Mouse (Mus musculus): ENCODE results near the gene Otop3. TPM values are rescaled to one million over a fixed set of nuclear protein-coding genes. Genes with fewer than 3 reads are reported as not detected.

Gene Otop3
- polyA plus RNA-seq (2014; fragmentation: Nextera tagmentation; extraction: Ambion mirVana): not detected in 2 replicates

DNA sequence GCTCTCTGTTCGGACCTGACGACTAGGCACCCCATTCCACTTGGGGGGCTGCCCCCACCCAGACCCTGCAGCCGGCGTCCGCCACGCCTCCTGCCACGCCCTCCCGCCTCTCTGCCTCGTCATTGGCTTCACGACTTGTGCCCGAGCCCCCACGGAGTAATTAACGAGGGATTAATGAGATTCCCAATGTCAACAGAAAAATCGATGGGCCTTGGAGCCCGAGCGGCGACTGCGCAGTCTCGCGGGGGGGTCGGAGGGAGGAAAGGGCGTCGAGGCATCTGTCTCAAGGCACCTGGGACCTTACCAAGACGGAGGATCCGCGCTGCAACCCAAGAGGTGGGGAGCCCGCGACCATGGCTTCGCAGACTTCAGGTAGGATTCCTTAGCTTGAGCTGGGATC, at the start of gene Otop3:
Otop3 (plus strand) TSS at position 201 of the 400 bp plus-strand sequence.
- DNase-seq (ENCODE audit: low spot score) (no peak), ATAC-seq (replicated peaks; ENCODE audit: low FRiP score) (no peak)
- H3K4me3 ChIP-seq (ENCODE audit: low read depth, low read length): peak within 1 kb of the TSS; percentile 16; the same call in 1 of the 2 replicates
- H3K27me3 ChIP-seq (ENCODE audit: control insufficient read depth, insufficient read depth, low read length): peaks cover 24% of the 10 kb centered on the region
- H3K9me3 ChIP-seq (ENCODE audit: control insufficient read depth, low read length): no peaks in the 10 kb centered on the region
- peak within 1 kb of the TSS; percentile 40; the same call in 1 of the 2 replicates for H3K4me2 ChIP-seq (ENCODE audit: low read depth, low read length, severe bottlenecking)
- no peak within 1 kb of the TSS for H3K9ac ChIP-seq (ENCODE audit: low read length)
- WGBS: 3% methylated on average over 29 of the region's 29 CpGs
- H3K27ac ChIP-seq (ENCODE audit: low read depth, low read length): no peak within 1 kb of the TSS
- peaks cover 3% of the 10 kb centered on the region; the same call in 1 of the 2 replicates for H3K4me1 ChIP-seq (replicated peaks; ENCODE audit: control insufficient read depth, insufficient read depth, low read length)
- H3K36me3 ChIP-seq (ENCODE audit: control insufficient read depth, insufficient read depth, low read length): no peaks in the 10 kb centered on the region

DNA sequence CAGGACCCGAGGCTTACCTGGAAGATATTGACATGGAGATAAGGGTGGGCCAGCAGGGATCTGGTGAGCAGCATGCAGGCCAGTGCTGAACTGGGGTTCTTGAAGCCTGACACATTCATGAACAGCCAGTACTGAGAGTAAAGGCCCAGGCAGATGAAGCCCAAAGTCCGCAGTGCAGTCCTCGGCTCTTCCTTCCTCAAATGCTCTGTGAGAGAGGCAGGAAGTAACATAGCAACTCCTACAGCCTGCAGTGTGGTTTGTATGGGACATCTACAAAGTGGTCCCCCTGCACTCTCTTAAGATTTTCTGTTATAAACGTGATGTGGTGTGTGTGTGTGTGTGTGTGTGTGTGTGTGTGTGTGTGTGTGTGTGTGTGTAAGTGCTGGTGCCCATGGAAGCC, 49.2 kb upstream of the Otop3 start:
- Histone ChIP-seq H3K27ac (ENCODE audit: low read depth, low read length) (no peak overlapping the region), H3K4me2 (ENCODE audit: low read depth, low read length, severe bottlenecking) (no peak overlapping the region), H3K9me3 (ENCODE audit: control insufficient read depth, low read length) (no peaks in the 10 kb centered on the region), H3K4me3 (ENCODE audit: low read depth, low read length) (no peak overlapping the region), H3K4me1 (replicated peaks; ENCODE audit: control insufficient read depth, insufficient read depth, low read length) (no peaks in the 10 kb centered on the region), H3K27me3 (ENCODE audit: control insufficient read depth, insufficient read depth, low read length) (no peaks in the 10 kb centered on the region), H3K9ac (ENCODE audit: low read length) (no peak overlapping the region), H3K36me3 (ENCODE audit: control insufficient read depth, insufficient read depth, low read length) (no peaks in the 10 kb centered on the region)
- WGBS: 74% methylated on average over 4 of the region's 4 CpGs
- DNase-seq (ENCODE audit: low spot score): no peak
- no peak for ATAC-seq (replicated peaks; ENCODE audit: low FRiP score)

DNA sequence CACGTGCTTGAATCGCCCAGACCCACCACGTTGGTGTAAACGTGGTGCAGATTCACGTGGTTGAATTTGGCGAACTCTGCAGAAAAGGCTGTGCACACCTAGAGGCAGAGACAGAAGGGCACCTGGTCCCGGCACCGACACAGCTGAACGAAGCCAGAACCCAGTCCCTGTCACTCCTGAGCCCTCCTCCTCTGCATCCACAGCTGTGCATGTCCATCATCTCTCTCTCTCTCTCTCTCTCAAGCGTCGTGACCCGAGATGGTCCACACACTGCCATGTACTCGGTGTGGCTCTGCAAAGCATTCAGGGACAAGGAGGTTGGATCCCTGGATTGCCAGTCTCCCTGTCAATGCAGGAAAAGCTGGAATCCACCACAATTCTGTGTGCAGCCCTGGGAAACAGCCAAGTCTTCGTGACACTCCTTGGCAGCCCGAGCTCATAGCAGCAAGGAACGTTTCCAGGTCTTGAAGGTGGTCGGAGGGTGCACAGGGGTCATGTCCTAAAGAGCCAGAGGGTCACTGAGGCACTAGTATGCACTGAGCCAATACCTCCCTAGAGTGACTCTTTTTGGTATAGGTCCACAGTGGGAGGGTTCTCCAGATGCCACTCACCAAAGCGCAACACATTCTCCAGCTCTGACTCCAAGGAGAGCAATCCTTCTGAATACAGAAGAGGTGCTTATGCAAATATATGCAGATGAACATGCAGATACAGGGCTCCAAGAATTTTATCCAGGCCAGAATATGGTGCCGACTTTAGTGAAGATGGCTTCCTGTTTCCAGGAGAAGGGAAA, 48.1 kb upstream of the Otop3 start:
- no peak for DNase-seq (ENCODE audit: low spot score)
- no peak overlapping the region for H3K27ac ChIP-seq (ENCODE audit: low read depth, low read length)
- no peaks in the 10 kb centered on the region for H3K27me3 ChIP-seq (ENCODE audit: control insufficient read depth, insufficient read depth, low read length)

DNA sequence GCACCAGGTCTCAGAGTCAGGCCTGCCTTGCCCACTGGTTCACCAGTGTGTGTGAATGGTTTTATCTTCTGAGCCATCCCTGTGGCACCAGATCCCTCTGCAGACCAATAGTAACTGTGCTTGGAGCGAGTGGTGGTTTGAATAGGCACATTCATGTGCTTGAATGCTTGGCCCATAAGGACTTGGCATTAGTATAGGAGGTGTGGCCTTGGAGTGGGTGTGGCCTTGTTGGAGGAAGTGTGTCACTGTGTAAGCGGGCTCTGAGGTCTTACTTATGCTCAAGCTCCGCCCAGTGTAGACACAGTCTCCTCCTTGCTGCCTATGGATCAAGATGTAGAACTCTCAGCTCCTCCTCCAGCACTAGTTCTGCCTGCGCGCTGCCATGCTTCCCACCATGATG, 47.1 kb upstream of the Otop3 start:
- ATAC-seq (replicated peaks; ENCODE audit: low FRiP score) (no peak), DNase-seq (ENCODE audit: low spot score) (no peak)
- Histone ChIP-seq H3K4me3 (ENCODE audit: low read depth, low read length) (no peak overlapping the region), H3K27me3 (ENCODE audit: control insufficient read depth, insufficient read depth, low read length) (no peaks in the 10 kb centered on the region), H3K36me3 (ENCODE audit: control insufficient read depth, insufficient read depth, low read length) (no peaks in the 10 kb centered on the region), H3K4me1 (replicated peaks; ENCODE audit: control insufficient read depth, insufficient read depth, low read length) (no peaks in the 10 kb centered on the region; the same call in 1 of the 2 replicates), H3K9me3 (ENCODE audit: control insufficient read depth, low read length) (no peaks in the 10 kb centered on the region), H3K4me2 (ENCODE audit: low read depth, low read length, severe bottlenecking) (no peak overlapping the region), H3K9ac (ENCODE audit: low read length) (no peak overlapping the region), H3K27ac (ENCODE audit: low read depth, low read length) (no peak overlapping the region)
- WGBS: 78% methylated on average over 5 of the region's 5 CpGs

More for the DNA sequence above, 48.1 kb upstream of the Otop3 start:
- no peaks in the 10 kb centered on the region for H3K36me3 ChIP-seq (ENCODE audit: control insufficient read depth, insufficient read depth, low read length)
- no peak for ATAC-seq (replicated peaks; ENCODE audit: low FRiP score)
- H3K9ac ChIP-seq (ENCODE audit: low read length): no peak overlapping the region
- no peaks in the 10 kb centered on the region for H3K9me3 ChIP-seq (ENCODE audit: control insufficient read depth, low read length)
- no peak overlapping the region for H3K4me2 ChIP-seq (ENCODE audit: low read depth, low read length, severe bottlenecking)
- no peaks in the 10 kb centered on the region for H3K4me1 ChIP-seq (replicated peaks; ENCODE audit: control insufficient read depth, insufficient read depth, low read length)
- 79% methylated on average over 19 of the region's 19 CpGs for WGBS
- no peak overlapping the region for H3K4me3 ChIP-seq (ENCODE audit: low read depth, low read length)

DNA sequence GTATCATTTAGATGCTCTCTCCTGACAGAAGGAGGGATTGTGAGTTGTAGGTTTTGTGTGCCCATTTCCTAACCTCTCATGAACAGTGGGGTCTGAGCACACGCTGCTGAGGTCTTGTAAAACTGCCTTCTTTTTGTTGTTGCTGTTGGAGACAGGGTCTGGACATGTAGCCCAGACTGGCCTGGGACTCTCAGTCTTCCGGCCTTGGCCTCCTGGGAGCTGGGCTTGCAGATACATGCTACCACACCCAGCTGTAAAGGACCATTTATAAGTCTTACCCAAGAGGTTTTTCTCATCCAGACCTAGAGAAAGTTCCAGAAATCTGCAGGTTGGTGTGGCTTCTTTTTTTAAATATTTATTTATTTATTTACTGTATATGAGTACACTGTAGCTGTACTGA, 46.2 kb upstream of the Otop3 start:
- Histone ChIP-seq H3K27ac (ENCODE audit: low read depth, low read length) (no peak overlapping the region), H3K4me3 (ENCODE audit: low read depth, low read length) (no peak overlapping the region), H3K27me3 (ENCODE audit: control insufficient read depth, insufficient read depth, low read length) (no peaks in the 10 kb centered on the region), H3K4me2 (ENCODE audit: low read depth, low read length, severe bottlenecking) (no peak overlapping the region), H3K4me1 (replicated peaks; ENCODE audit: control insufficient read depth, insufficient read depth, low read length) (no peaks in the 10 kb centered on the region; the same call in 1 of the 2 replicates), H3K36me3 (ENCODE audit: control insufficient read depth, insufficient read depth, low read length) (no peaks in the 10 kb centered on the region), H3K9me3 (ENCODE audit: control insufficient read depth, low read length) (no peaks in the 10 kb centered on the region), H3K9ac (ENCODE audit: low read length) (no peak overlapping the region)
- no peak for DNase-seq (ENCODE audit: low spot score)
- 91% methylated on average over 2 of the region's 2 CpGs for WGBS
- ATAC-seq (replicated peaks; ENCODE audit: low FRiP score): no peak

DNA sequence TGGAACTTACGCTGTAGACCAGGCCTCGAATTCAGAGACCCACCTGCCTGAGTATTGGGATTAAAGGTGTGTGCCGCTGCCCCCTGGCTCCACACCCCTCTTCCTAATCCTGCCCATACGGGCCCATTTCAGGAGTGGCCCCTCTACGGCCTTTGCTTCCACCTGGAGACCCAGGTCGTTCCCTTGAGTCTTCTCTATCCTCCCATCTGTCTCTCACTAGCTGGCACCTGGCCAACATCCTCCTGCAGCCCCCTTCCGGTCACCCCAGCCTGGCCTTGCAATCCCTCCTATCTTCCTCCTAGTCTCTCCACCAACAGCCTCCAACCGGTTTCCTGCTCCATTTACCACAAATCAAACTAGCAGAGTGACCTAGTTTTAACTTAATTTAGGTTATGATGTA, 44.6 kb upstream of the Otop3 start:
- no peak overlapping the region for H3K4me3 ChIP-seq (ENCODE audit: low read depth, low read length)
- no peaks in the 10 kb centered on the region for H3K27me3 ChIP-seq (ENCODE audit: control insufficient read depth, insufficient read depth, low read length)
- DNase-seq (ENCODE audit: low spot score): no peak
- H3K9me3 ChIP-seq (ENCODE audit: control insufficient read depth, low read length): no peaks in the 10 kb centered on the region
- H3K27ac ChIP-seq (ENCODE audit: low read depth, low read length): no peak overlapping the region
- H3K9ac ChIP-seq (ENCODE audit: low read length): no peak overlapping the region
- no peaks in the 10 kb centered on the region for H3K36me3 ChIP-seq (ENCODE audit: control insufficient read depth, insufficient read depth, low read length)
- no peaks in the 10 kb centered on the region; the same call in 1 of the 2 replicates for H3K4me1 ChIP-seq (replicated peaks; ENCODE audit: control insufficient read depth, insufficient read depth, low read length)
- no peak overlapping the region for H3K4me2 ChIP-seq (ENCODE audit: low read depth, low read length, severe bottlenecking)
- ATAC-seq (replicated peaks; ENCODE audit: low FRiP score): no peak
- 81% methylated on average over 8 of the region's 8 CpGs for WGBS

DNA sequence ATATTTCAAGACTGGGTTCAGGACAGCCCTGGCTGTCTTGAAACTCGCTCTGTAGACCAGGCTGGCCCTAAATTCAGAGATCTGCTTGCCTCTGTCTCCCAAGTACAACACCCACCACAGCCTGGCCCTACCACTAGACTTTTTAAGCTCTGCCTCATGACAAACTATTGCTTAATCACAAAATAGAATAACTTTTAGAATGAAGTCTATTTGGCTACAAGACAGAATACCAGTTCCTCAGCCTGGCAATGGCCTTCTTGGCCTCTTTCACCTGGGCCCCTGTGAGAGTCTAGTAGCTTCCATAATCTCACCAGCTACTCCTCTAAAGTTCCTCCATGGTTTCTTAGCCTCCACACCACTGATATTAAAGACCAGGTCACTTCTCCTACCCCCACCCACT, 44.2 kb upstream of the Otop3 start:
- H3K27me3 ChIP-seq (ENCODE audit: control insufficient read depth, insufficient read depth, low read length): no peaks in the 10 kb centered on the region
- no peak overlapping the region for H3K4me2 ChIP-seq (ENCODE audit: low read depth, low read length, severe bottlenecking)
- DNase-seq (ENCODE audit: low spot score): no peak
- H3K9ac ChIP-seq (ENCODE audit: low read length): no peak overlapping the region
- H3K9me3 ChIP-seq (ENCODE audit: control insufficient read depth, low read length): no peaks in the 10 kb centered on the region
- 86% methylated on average over 1 of the region's 1 CpGs for WGBS
- no peaks in the 10 kb centered on the region; the same call in 1 of the 2 replicates for H3K4me1 ChIP-seq (replicated peaks; ENCODE audit: control insufficient read depth, insufficient read depth, low read length)
- H3K36me3 ChIP-seq (ENCODE audit: control insufficient read depth, insufficient read depth, low read length): no peaks in the 10 kb centered on the region
- no peak for ATAC-seq (replicated peaks; ENCODE audit: low FRiP score)
- no peak overlapping the region for H3K27ac ChIP-seq (ENCODE audit: low read depth, low read length)
- no peak overlapping the region for H3K4me3 ChIP-seq (ENCODE audit: low read depth, low read length)

DNA sequence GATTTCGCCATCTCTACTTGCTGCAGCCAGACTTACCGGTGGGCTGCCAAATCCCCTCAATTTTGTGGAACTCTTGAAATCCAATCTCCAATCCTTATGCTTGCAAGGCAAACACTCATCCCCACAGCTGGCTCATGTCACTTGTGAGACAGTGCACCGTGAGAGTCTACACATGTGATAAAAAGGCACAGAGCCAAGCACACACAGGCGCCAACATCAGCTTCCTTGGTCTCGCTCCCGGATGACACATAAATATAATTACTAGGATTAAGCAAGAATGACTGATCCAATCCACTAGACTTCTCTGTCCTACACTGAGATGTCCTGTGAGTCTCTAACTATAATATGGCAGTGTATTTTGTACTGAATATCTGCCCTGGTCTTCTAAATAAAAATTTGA, 43.6 kb upstream of the Otop3 start:
- no peaks in the 10 kb centered on the region; the same call in 1 of the 2 replicates for H3K4me1 ChIP-seq (replicated peaks; ENCODE audit: control insufficient read depth, insufficient read depth, low read length)
- ATAC-seq (replicated peaks; ENCODE audit: low FRiP score) (no peak), DNase-seq (ENCODE audit: low spot score) (no peak)
- no peak overlapping the region for H3K4me2 ChIP-seq (ENCODE audit: low read depth, low read length, severe bottlenecking)
- H3K9me3 ChIP-seq (ENCODE audit: control insufficient read depth, low read length): no peaks in the 10 kb centered on the region
- H3K9ac ChIP-seq (ENCODE audit: low read length): no peak overlapping the region
- H3K27me3 ChIP-seq (ENCODE audit: control insufficient read depth, insufficient read depth, low read length): no peaks in the 10 kb centered on the region
- H3K36me3 ChIP-seq (ENCODE audit: control insufficient read depth, insufficient read depth, low read length): no peaks in the 10 kb centered on the region
- 91% methylated on average over 6 of the region's 6 CpGs for WGBS
- no peak overlapping the region for H3K4me3 ChIP-seq (ENCODE audit: low read depth, low read length)
- H3K27ac ChIP-seq (ENCODE audit: low read depth, low read length): no peak overlapping the region

DNA sequence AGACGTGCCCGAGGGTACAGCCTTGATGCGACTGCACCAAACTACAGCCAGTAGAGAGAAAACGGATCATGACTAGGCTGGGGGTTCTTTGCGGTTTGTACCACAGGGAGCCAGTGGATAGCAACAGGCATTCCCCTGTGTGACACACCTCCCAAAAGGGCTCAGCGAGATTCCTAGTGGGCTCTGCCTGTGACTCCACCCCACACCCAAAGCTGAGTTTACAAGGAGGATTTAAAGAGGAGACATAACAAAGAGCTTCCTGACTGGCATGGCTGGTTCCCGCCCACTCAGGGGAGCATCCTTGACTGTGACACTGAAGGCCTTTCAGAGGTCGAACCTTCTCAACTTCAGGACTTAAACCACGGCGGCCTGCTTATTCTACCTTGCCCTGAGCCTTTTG, 43.0 kb upstream of the Otop3 start:
- Histone ChIP-seq H3K36me3 (ENCODE audit: control insufficient read depth, insufficient read depth, low read length) (no peaks in the 10 kb centered on the region), H3K4me3 (ENCODE audit: low read depth, low read length) (no peak overlapping the region), H3K9me3 (ENCODE audit: control insufficient read depth, low read length) (no peaks in the 10 kb centered on the region), H3K9ac (ENCODE audit: low read length) (no peak overlapping the region), H3K4me2 (ENCODE audit: low read depth, low read length, severe bottlenecking) (no peak overlapping the region), H3K27ac (ENCODE audit: low read depth, low read length) (no peak overlapping the region), H3K27me3 (ENCODE audit: control insufficient read depth, insufficient read depth, low read length) (no peaks in the 10 kb centered on the region), H3K4me1 (replicated peaks; ENCODE audit: control insufficient read depth, insufficient read depth, low read length) (no peaks in the 10 kb centered on the region; the same call in 1 of the 2 replicates)
- DNase-seq (ENCODE audit: low spot score) (no peak), ATAC-seq (replicated peaks; ENCODE audit: low FRiP score) (no peak)
- 84% methylated on average over 10 of the region's 10 CpGs for WGBS

Measured in forebrain, embryonic 11.5 days (tissue).